Mouse (Mus musculus): ENCODE data around the gene Stip1. TPM values are rescaled to one million over a fixed set of nuclear protein-coding genes. Genes with fewer than 3 reads are reported as not detected.

Gene Stip1
- total and polyA plus RNA-seq, 3 experiments = 284 to 430 (median 370) TPM

DNA sequence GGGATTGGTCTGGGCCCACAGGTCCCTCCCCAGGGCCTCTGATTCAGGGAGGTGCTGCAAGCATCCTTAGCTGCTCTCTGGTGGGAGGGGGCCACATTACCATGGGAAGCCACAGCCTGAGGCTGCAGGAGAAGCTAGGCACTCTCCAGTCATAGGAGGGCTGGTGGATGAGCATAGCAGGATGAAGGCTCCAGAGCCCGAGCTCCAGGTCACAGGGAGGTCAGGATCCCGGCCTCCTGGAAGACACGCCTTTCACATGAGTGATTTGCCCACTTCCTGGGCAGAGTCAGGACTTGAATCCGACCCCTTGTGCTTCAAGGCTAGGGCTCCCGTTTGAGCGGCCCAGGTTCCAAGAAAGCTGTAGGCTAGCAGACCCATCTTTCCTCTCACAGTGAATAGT, 68.1 kb downstream of the Stip1 start:
- TF ChIP-seq GABPA (IDR thresholded peaks at IDR 0.05; ENCODE audit: low read depth, low read length) (no peak), ZKSCAN1 (IDR thresholded peaks at IDR 0.05; ENCODE audit: low read depth, low read length) (no peak), BHLHE40 (IDR thresholded peaks at IDR 0.05; ENCODE audit: borderline replicate concordance, low read depth, low read length) (no peak), ZMIZ1 (IDR thresholded peaks at IDR 0.05; ENCODE audit: low read depth, low read length) (no peak), MYC (IDR thresholded peaks at IDR 0.05; ENCODE audit: low read depth, low read length) (no peak), CHD1 (IDR thresholded peaks at IDR 0.05; ENCODE audit: low read depth, low read length) (no peak), E2F4 (IDR thresholded peaks at IDR 0.05; ENCODE audit: borderline replicate concordance, low read depth, low read length) (no peak)

More for the DNA sequence above, 68.1 kb downstream of the Stip1 start:
- Histone ChIP-seq H3K4me1 (ENCODE audit: control insufficient read depth in 1 of 2, insufficient read depth in 2 of 2, low read length in 2 of 2) (peaks cover 4 to 43% of the 10 kb centered on the region in 2 experiments), H3K79me2 (ENCODE audit: control insufficient read depth, insufficient read depth, low read length, poor library complexity) (peaks cover 15% of the 10 kb centered on the region), H3K4me3 (ENCODE audit: control insufficient read depth in 1 of 2, insufficient read depth in 1 of 2, low read depth in 2 of 2, low read length in 2 of 2) (no peak overlapping the region), H3K27me3 (ENCODE audit: control insufficient read depth in 1 of 2, insufficient read depth in 2 of 2, low read length in 2 of 2) (no peaks in the 10 kb centered on the region), H3K9ac (ENCODE audit: control insufficient read depth, low read depth, low read length, poor library complexity, severe bottlenecking) (no peak overlapping the region), H3K9me3 (replicated peaks; ENCODE audit: insufficient read depth, low read length) (no peaks in the 10 kb centered on the region), H3K27ac (ENCODE audit: control insufficient read depth, low read depth, low read length) (no peak overlapping the region), H3K36me3 (ENCODE audit: control insufficient read depth in 1 of 2, insufficient read depth in 2 of 2, low read length in 2 of 2) (peaks cover 0 to 20% of the 10 kb centered on the region in 2 experiments; a peak in 2 of 4 replicates)
- no peak for DNase-seq (ENCODE audit: low read depth, low spot score)

Other genes starting within 250 kb of the Stip1 start
- 4.7 and 4.9 TPM in 2 replicates for gene Rps6ka4, start 199.3 kb downstream of the Stip1 start, total RNA-seq (2012; rRNA removed)
- gene Rps6ka4, start 199.3 kb downstream of the Stip1 start, polyA plus RNA-seq (2012; ENCODE audit: insufficient read depth in 1 of 2, insufficient read length in 2 of 2, low read depth in 1 of 2, low replicate concordance in 2 of 2, missing spikeins in 1 of 2) = 1 to 10 TPM in 1 of 2 experiments, not detected in 1; 7.3 TPM
- gene Ccdc88b, start 181.8 kb downstream of the Stip1 start, total RNA-seq (2012; rRNA removed) = 32.4 and 38.7 TPM in 2 replicates
- gene Ccdc88b, start 181.8 kb downstream of the Stip1 start, polyA plus RNA-seq (2012; ENCODE audit: insufficient read depth in 1 of 2, insufficient read length in 2 of 2, low read depth in 1 of 2, low replicate concordance in 2 of 2, missing spikeins in 1 of 2) = 10 to 100 TPM in 1 of 2 experiments, not detected in 1; 59.8 TPM
- gene Trmt112, start 130.3 kb downstream of the Stip1 start, total RNA-seq (2012; rRNA removed) = 285 and 294 TPM in 2 replicates
- gene Trmt112, start 130.3 kb downstream of the Stip1 start, polyA plus RNA-seq (2012; ENCODE audit: insufficient read depth in 1 of 2, insufficient read length in 2 of 2, low read depth in 1 of 2, low replicate concordance in 2 of 2, missing spikeins in 1 of 2) = 100 to 1,000 TPM in 1 of 2 experiments, not detected in 1; 319 TPM
- gene Prdx5, start 129.9 kb downstream of the Stip1 start, total RNA-seq (2012; rRNA removed) = 127 and 130 TPM in 2 replicates
- gene Prdx5, start 129.9 kb downstream of the Stip1 start, polyA plus RNA-seq (2012; ENCODE audit: insufficient read depth in 1 of 2, insufficient read length in 2 of 2, low read depth in 1 of 2, low replicate concordance in 2 of 2, missing spikeins in 1 of 2) = 100 to 1,000 TPM in 1 of 2 experiments, not detected in 1; 246 TPM
- 30.5 and 40.9 TPM in 2 replicates for gene Esrra, start 118.2 kb downstream of the Stip1 start, total RNA-seq (2012; rRNA removed)
- gene Esrra, start 118.2 kb downstream of the Stip1 start, polyA plus RNA-seq (2012; ENCODE audit: insufficient read depth in 1 of 2, insufficient read length in 2 of 2, low read depth in 1 of 2, low replicate concordance in 2 of 2, missing spikeins in 1 of 2) = 10 to 100 TPM in 1 of 2 experiments, not detected in 1; 32.5 TPM
- 0.65 TPM in 1 of 2 replicates, not detected in the other for gene Catsperz, start 114.6 kb downstream of the Stip1 start, total RNA-seq (2012; rRNA removed)
- gene Catsperz, start 114.6 kb downstream of the Stip1 start, polyA plus RNA-seq (2012; ENCODE audit: insufficient read depth in 1 of 2, insufficient read length in 2 of 2, low read depth in 1 of 2, low replicate concordance in 2 of 2, missing spikeins in 1 of 2) = 1 to 10 TPM in 1 of 2 experiments, not detected in 1; 2.4 TPM
- gene Kcnk4, start 105.5 kb downstream of the Stip1 start, total RNA-seq (2012; rRNA removed) = 0.15 TPM in 1 of 2 replicates, not detected in the other
- 1 to 10 TPM in 1 of 2 experiments, not detected in 1; 1.8 TPM for gene Kcnk4, start 105.5 kb downstream of the Stip1 start, polyA plus RNA-seq (2012; ENCODE audit: insufficient read depth in 1 of 2, insufficient read length in 2 of 2, low read depth in 1 of 2, low replicate concordance in 2 of 2, missing spikeins in 1 of 2)
- 37.7 and 51.7 TPM in 2 replicates for gene Bad, start 98.1 kb downstream of the Stip1 start, total RNA-seq (2012; rRNA removed)
- gene Bad, start 98.1 kb downstream of the Stip1 start, polyA plus RNA-seq (2012; ENCODE audit: insufficient read depth in 1 of 2, insufficient read length in 2 of 2, low read depth in 1 of 2, low replicate concordance in 2 of 2, missing spikeins in 1 of 2) = 10 to 100 TPM in 1 of 2 experiments, not detected in 1; 69.7 TPM
- 21.3 and 27.1 TPM in 2 replicates for gene Gpr137, start 97.5 kb downstream of the Stip1 start, total RNA-seq (2012; rRNA removed)
- gene Gpr137, start 97.5 kb downstream of the Stip1 start, polyA plus RNA-seq (2012; ENCODE audit: insufficient read depth in 1 of 2, insufficient read length in 2 of 2, low read depth in 1 of 2, low replicate concordance in 2 of 2, missing spikeins in 1 of 2) = 10 to 100 TPM in 1 of 2 experiments, not detected in 1; 35.3 TPM
- gene Ppp1r14b, start 65.0 kb downstream of the Stip1 start, total RNA-seq (2012; rRNA removed) = 448 and 467 TPM in 2 replicates
- 100 to 1,000 TPM in 1 of 2 experiments, not detected in 1; 349 TPM for gene Ppp1r14b, start 65.0 kb downstream of the Stip1 start, polyA plus RNA-seq (2012; ENCODE audit: insufficient read depth in 1 of 2, insufficient read length in 2 of 2, low read depth in 1 of 2, low replicate concordance in 2 of 2, missing spikeins in 1 of 2)
- gene Plcb3, start 63.5 kb downstream of the Stip1 start, total RNA-seq (2012; rRNA removed) = 12.6 and 13.0 TPM in 2 replicates
- gene Plcb3, start 63.5 kb downstream of the Stip1 start, polyA plus RNA-seq (2012; ENCODE audit: insufficient read depth in 1 of 2, insufficient read length in 2 of 2, low read depth in 1 of 2, low replicate concordance in 2 of 2, missing spikeins in 1 of 2) = 10 to 100 TPM in 1 of 2 experiments, not detected in 1; 30.8 TPM
- gene Fkbp2, start 59.5 kb downstream of the Stip1 start, total RNA-seq (2012; rRNA removed) = 51.4 and 53.9 TPM in 2 replicates
- gene Fkbp2, start 59.5 kb downstream of the Stip1 start, polyA plus RNA-seq (2012; ENCODE audit: insufficient read depth in 1 of 2, insufficient read length in 2 of 2, low read depth in 1 of 2, low replicate concordance in 2 of 2, missing spikeins in 1 of 2) = 100 to 1,000 TPM in 1 of 2 experiments, not detected in 1; 167 TPM
- 11.2 and 11.5 TPM in 2 replicates for gene Vegfb, start 52.3 kb downstream of the Stip1 start, total RNA-seq (2012; rRNA removed)
- gene Vegfb, start 52.3 kb downstream of the Stip1 start, polyA plus RNA-seq (2012; ENCODE audit: insufficient read depth in 1 of 2, insufficient read length in 2 of 2, low read depth in 1 of 2, low replicate concordance in 2 of 2, missing spikeins in 1 of 2) = 10 to 100 TPM in 1 of 2 experiments, not detected in 1; 67.6 TPM
- gene Dnajc4, start 47.4 kb downstream of the Stip1 start, total RNA-seq (2012; rRNA removed) = 3.2 and 4.2 TPM in 2 replicates
- gene Dnajc4, start 47.4 kb downstream of the Stip1 start, polyA plus RNA-seq (2012; ENCODE audit: insufficient read depth in 1 of 2, insufficient read length in 2 of 2, low read depth in 1 of 2, low replicate concordance in 2 of 2, missing spikeins in 1 of 2) = 10 to 100 TPM in 1 of 2 experiments, not detected in 1; 12.9 TPM
- gene Nudt22, start 43.9 kb downstream of the Stip1 start, total RNA-seq (2012; rRNA removed) = 23.8 and 32.1 TPM in 2 replicates
- 10 to 100 TPM in 1 of 2 experiments, not detected in 1; 30.8 TPM for gene Nudt22, start 43.9 kb downstream of the Stip1 start, polyA plus RNA-seq (2012; ENCODE audit: insufficient read depth in 1 of 2, insufficient read length in 2 of 2, low read depth in 1 of 2, low replicate concordance in 2 of 2, missing spikeins in 1 of 2)
- gene Trpt1, start 43.8 kb downstream of the Stip1 start, total RNA-seq (2012; rRNA removed) = 1.2 and 1.8 TPM in 2 replicates
- 1 to 10 TPM in 1 of 2 experiments, not detected in 1; 2.3 TPM for gene Trpt1, start 43.8 kb downstream of the Stip1 start, polyA plus RNA-seq (2012; ENCODE audit: insufficient read depth in 1 of 2, insufficient read length in 2 of 2, low read depth in 1 of 2, low replicate concordance in 2 of 2, missing spikeins in 1 of 2)
- gene Fermt3, start 20.5 kb downstream of the Stip1 start, total RNA-seq (2012; rRNA removed) = 295 and 329 TPM in 2 replicates
- 100 to 1,000 TPM; 244 to 327 TPM for gene Fermt3, start 20.5 kb downstream of the Stip1 start, polyA plus RNA-seq (2012; ENCODE audit: insufficient read depth in 1 of 2, insufficient read length in 2 of 2, low read depth in 1 of 2, low replicate concordance in 2 of 2, missing spikeins in 1 of 2)
- gene Macrod1, start 16.8 kb upstream of the Stip1 start, total RNA-seq (2012; rRNA removed) = 1.9 and 4.5 TPM in 2 replicates
- gene Macrod1, start 16.8 kb upstream of the Stip1 start, polyA plus RNA-seq (2012; ENCODE audit: insufficient read depth in 1 of 2, insufficient read length in 2 of 2, low read depth in 1 of 2, low replicate concordance in 2 of 2, missing spikeins in 1 of 2) = 10 to 100 TPM in 1 of 2 experiments, not detected in 1; 15.7 TPM
- 0.03 TPM in 1 of 2 replicates, not detected in the other for gene Flrt1, start 65.8 kb upstream of the Stip1 start, total RNA-seq (2012; rRNA removed)
- not detected for gene Flrt1, start 65.8 kb upstream of the Stip1 start, polyA plus RNA-seq (2012; ENCODE audit: insufficient read depth in 1 of 2, insufficient read length in 2 of 2, low read depth in 1 of 2, low replicate concordance in 2 of 2, missing spikeins in 1 of 2)
- 103 and 106 TPM in 2 replicates for gene Otub1, start 166.3 kb upstream of the Stip1 start, total RNA-seq (2012; rRNA removed)
- 100 to 1,000 TPM; 194 to 285 TPM for gene Otub1, start 166.3 kb upstream of the Stip1 start, polyA plus RNA-seq (2012; ENCODE audit: insufficient read depth in 1 of 2, insufficient read length in 2 of 2, low read depth in 1 of 2, low replicate concordance in 2 of 2, missing spikeins in 1 of 2)
- 736 and 745 TPM in 2 replicates for gene Cox8a, start 177.6 kb upstream of the Stip1 start, total RNA-seq (2012; rRNA removed)
- gene Cox8a, start 177.6 kb upstream of the Stip1 start, polyA plus RNA-seq (2012; ENCODE audit: insufficient read depth in 1 of 2, insufficient read length in 2 of 2, low read depth in 1 of 2, low replicate concordance in 2 of 2, missing spikeins in 1 of 2) = 1,000 to 10,000 TPM in 1 of 2 experiments, not detected in 1; 1,213 TPM
- gene Naa40, start 201.2 kb upstream of the Stip1 start, total RNA-seq (2012; rRNA removed) = 45.5 and 46.8 TPM in 2 replicates
- gene Naa40, start 201.2 kb upstream of the Stip1 start, polyA plus RNA-seq (2012; ENCODE audit: insufficient read depth in 1 of 2, insufficient read length in 2 of 2, low read depth in 1 of 2, low replicate concordance in 2 of 2, missing spikeins in 1 of 2) = 10 to 100 TPM in 1 of 2 experiments, not detected in 1; 75.7 TPM
- gene Rcor2, start 227.4 kb upstream of the Stip1 start, total RNA-seq (2012; rRNA removed) = 31.4 and 33.7 TPM in 2 replicates
- 10 to 100 TPM in 1 of 2 experiments, not detected in 1; 60.2 TPM for gene Rcor2, start 227.4 kb upstream of the Stip1 start, polyA plus RNA-seq (2012; ENCODE audit: insufficient read depth in 1 of 2, insufficient read length in 2 of 2, low read depth in 1 of 2, low replicate concordance in 2 of 2, missing spikeins in 1 of 2)